ENCODE assay signal across 13 mouse cellular contexts in the genomic region with DNA sequence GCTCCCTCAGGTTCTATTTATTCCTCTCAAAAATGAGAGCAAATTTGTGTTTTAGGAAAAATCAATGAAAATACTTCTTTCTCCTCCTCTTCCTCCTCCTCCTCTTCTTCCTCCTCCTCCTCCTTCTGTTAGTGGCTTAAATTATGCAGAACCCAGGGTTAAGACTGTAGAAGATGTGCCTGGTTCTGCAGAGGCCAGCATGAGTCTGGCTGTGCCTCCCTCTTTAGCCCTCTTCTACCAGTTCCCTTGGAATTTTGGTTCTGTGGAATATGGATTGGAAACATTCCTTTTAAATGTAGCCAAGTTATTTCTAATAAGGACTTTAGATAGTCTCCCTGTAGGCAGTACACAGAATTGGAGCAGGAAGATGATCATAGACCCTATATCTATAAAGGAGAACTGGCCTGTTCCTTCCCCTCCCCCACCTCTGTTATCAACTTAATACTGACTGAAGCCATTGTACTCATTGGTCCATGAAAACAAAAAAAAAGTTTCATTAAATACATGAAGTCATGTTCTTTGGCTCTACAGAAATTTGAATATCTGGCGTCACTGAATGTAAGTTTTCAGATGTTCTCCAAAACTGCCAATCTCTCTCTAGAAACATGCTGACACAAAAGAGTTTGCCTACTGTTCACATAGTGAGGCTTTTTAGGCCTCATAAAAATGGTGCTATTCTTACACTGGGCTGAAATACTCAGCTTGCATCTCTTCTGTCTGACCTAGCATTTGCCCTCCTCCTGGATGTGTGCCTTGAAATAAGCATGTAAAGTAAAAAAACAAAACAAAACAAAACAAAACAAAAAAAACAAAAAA.
DNase-seq lines count a peak whose midpoint lies in the region; ATAC-seq and TF ChIP-seq lines count a peak whose summit lies in the region.
"Had no signal": no experiment of that assay in that cellular context is flagged by ENCODE, and none has a peak within 500 bp of the region (broad histone marks: within the 10 kb centered on the region; RNA-seq: fewer than 3 reads in every experiment).

No protein-coding gene starts in this region.

- TF ChIP-seq POLR2A in brain, embryonic 14.5 days (IDR thresholded peaks at IDR 0.05; ENCODE audit: borderline replicate concordance, extremely low read depth, insufficient read depth, insufficient read length, poor library complexity, severe bottlenecking): no peak

- no peaks in the 10 kb centered on the region for H3K9me3 ChIP-seq in forebrain, embryonic 11.5 days (ENCODE audit: control insufficient read depth, low read length)
- no peaks in the 10 kb centered on the region for H3K9me3 ChIP-seq in hindbrain, embryonic 12.5 days (replicated peaks)
- no peaks in the 10 kb centered on the region for H3K9me3 ChIP-seq in midbrain, embryonic 13.5 days
- H3K9me3 ChIP-seq: kidney, embryonic 15.5 days; limb, embryonic 15.5 days had no signal

- no peak overlapping the region for H3K4me2 ChIP-seq in forebrain, embryonic 11.5 days (ENCODE audit: low read depth, low read length, severe bottlenecking)
- no peak overlapping the region for H3K4me2 ChIP-seq in hindbrain, embryonic 12.5 days (replicated peaks)
- H3K4me2 ChIP-seq in midbrain, embryonic 13.5 days (replicated peaks): no peak overlapping the region
- H3K4me2 ChIP-seq: kidney, embryonic 15.5 days; limb, embryonic 15.5 days had no signal

- H3K36me3 ChIP-seq in forebrain, embryonic 11.5 days (ENCODE audit: control insufficient read depth, insufficient read depth, low read length): no peaks in the 10 kb centered on the region
- no peaks in the 10 kb centered on the region for H3K36me3 ChIP-seq in hindbrain, embryonic 12.5 days
- no peaks in the 10 kb centered on the region for H3K36me3 ChIP-seq in midbrain, embryonic 13.5 days
- H3K36me3 ChIP-seq: kidney, embryonic 15.5 days; limb, embryonic 15.5 days had no signal

- peaks cover 5% of the 10 kb centered on the region; the same call in 1 of the 2 replicates for H3K4me1 ChIP-seq in forebrain, embryonic 11.5 days (replicated peaks; ENCODE audit: control insufficient read depth, insufficient read depth, low read length)
- no peaks in the 10 kb centered on the region for H3K4me1 ChIP-seq in hindbrain, embryonic 12.5 days
- H3K4me1 ChIP-seq in midbrain, embryonic 13.5 days (replicated peaks): peaks cover 23% of the 10 kb centered on the region
- H3K4me1 ChIP-seq: kidney, embryonic 15.5 days; limb, embryonic 15.5 days had no signal

- TF ChIP-seq CTCF in brain, embryonic 14.5 days (IDR thresholded peaks at IDR 0.05; ENCODE audit: borderline replicate concordance, extremely low read depth, insufficient read depth, insufficient read length): no peak

- 27% methylated on average over 1 of the region's 1 CpGs for WGBS in forebrain, embryonic 11.5 days
- WGBS in hindbrain, embryonic 12.5 days: 30% methylated on average over 1 of the region's 1 CpGs
- 24% methylated on average over 1 of the region's 1 CpGs for WGBS in midbrain, embryonic 13.5 days

- DNase-seq in brain, embryonic 14.5 days (ENCODE audit: low read depth): peak; percentile 92
- no peak for DNase-seq in forebrain, embryonic 11.5 days (ENCODE audit: low spot score)
- no peak for DNase-seq in spleen, postnatal 10 days (ENCODE audit: low spot score in 2 of 2)
- DNase-seq in left cerebral cortex, adult 11 months (ENCODE audit: low spot score): no peak
- no peak for DNase-seq in thymus, postnatal 25 days
- DNase-seq: adrenal gland, adult 2 months; heart, adult 11 months; liver, postnatal 0 days had no signal

- no peak overlapping the region for H3K9ac ChIP-seq in forebrain, embryonic 11.5 days (ENCODE audit: low read length)
- H3K9ac ChIP-seq in hindbrain, embryonic 12.5 days: no peak overlapping the region
- no peak overlapping the region for H3K9ac ChIP-seq in midbrain, embryonic 13.5 days (replicated peaks)
- H3K9ac ChIP-seq: kidney, embryonic 15.5 days; limb, embryonic 15.5 days; liver, postnatal 0 days had no signal

- H3K4me3 ChIP-seq in forebrain, embryonic 11.5 days (ENCODE audit: low read depth, low read length): no peak overlapping the region
- H3K4me3 ChIP-seq in hindbrain, embryonic 12.5 days: no peak overlapping the region
- H3K4me3 ChIP-seq in midbrain, embryonic 13.5 days (replicated peaks): no peak overlapping the region
- H3K4me3 ChIP-seq: kidney, embryonic 15.5 days; limb, embryonic 15.5 days had no signal

- no peaks in the 10 kb centered on the region for H3K27me3 ChIP-seq in forebrain, embryonic 11.5 days (ENCODE audit: control insufficient read depth, insufficient read depth, low read length)
- no peaks in the 10 kb centered on the region for H3K27me3 ChIP-seq in hindbrain, embryonic 12.5 days
- no peaks in the 10 kb centered on the region for H3K27me3 ChIP-seq in midbrain, embryonic 13.5 days
- H3K27me3 ChIP-seq: kidney, embryonic 15.5 days; limb, embryonic 15.5 days had no signal

- peak; percentile 84 for ATAC-seq in forebrain, embryonic 11.5 days (replicated peaks; ENCODE audit: low FRiP score)
- ATAC-seq in hindbrain, embryonic 12.5 days (ENCODE audit: low FRiP score): peak; percentile 87
- peak; percentile 88 for ATAC-seq in midbrain, embryonic 13.5 days
- ATAC-seq: liver, postnatal 0 days had no signal

- H3K27ac ChIP-seq in forebrain, embryonic 11.5 days (ENCODE audit: low read depth, low read length): peak overlapping the region; percentile 79
- peak overlapping the region; percentile 72 for H3K27ac ChIP-seq in hindbrain, embryonic 12.5 days
- peak overlapping the region; percentile 62 for H3K27ac ChIP-seq in midbrain, embryonic 13.5 days
- H3K27ac ChIP-seq: kidney, embryonic 15.5 days; limb, embryonic 15.5 days; macrophage had no signal
